Mouse (Mus musculus): ENCODE results near the gene Pmpca. TPM values are rescaled to one million over a fixed set of nuclear protein-coding genes. Genes with fewer than 3 reads are reported as not detected.

The Pmpca gene
- polyA plus RNA-seq, 1 experiment: 709 TPM

DNA sequence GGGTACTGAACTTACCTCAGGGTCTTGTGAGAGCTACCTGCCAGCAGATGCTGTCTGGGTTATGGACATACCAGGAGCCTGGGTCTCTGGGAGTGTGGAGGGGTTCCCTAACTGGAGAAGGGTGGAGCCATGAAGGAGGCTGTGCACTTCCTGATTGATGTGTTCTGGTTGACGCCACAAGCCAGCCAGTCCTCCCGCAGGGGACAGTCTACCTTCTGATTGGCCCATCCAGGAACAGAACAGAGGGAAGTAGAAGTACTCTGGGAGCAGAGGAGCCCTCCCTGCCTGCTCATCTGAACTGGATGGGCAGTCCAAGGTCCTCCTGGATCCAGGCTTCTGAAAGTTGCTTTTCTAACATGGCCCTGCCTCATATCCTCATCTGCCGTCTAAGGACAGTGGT, 28.4 kb upstream of the Pmpca start, which contains the start of gene Card9:
Gene Card9 (minus strand): TSS at position 147 of the 400 bp plus-strand sequence.
- TF ChIP-seq GATA1 (IDR thresholded peaks at IDR 0.05; ENCODE audit: low read length): no peak

DNA sequence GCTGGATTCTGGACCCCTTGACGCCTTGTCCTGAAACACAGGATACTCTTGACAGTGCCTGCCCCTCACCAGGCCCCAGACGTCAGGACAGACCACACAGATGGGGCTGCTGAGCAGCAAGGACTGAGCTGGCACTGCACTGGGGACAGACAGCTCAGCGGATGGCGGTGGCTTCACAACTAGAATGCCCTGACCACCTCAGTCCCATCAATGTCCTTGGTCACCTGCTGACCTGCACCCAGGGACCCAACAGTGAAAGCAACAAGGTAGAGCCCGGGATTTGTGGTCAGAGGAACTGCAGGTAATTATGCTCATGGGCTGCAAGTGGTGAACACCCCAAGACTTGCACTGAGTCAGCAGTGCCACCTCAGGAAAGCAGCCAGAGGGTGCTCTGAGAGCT, 26.1 kb upstream of the Pmpca start:
- TF ChIP-seq GATA1 (IDR thresholded peaks at IDR 0.05; ENCODE audit: low read length): no peak

DNA sequence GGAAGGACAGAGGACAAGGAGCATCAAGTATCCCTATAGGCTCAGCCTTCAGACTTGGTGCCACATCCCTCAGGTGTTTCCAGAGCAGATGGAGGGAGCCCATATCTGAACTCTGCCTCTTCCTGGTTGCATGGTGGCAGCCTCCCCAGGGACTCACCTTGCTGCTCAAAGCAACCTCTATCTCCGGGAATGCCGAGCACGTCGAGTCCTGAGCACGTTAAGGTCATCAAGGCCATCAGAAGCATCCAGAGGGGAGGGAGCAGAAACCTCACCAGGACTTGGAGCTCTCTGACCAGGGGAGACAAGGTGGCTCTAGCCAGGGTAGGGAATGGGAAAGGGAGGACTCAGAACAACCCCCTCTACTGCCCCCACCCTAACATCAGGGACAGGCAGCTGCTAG, 25.7 kb upstream of the Pmpca start:
- TF ChIP-seq GATA1 (IDR thresholded peaks at IDR 0.05; ENCODE audit: low read length): no peak

DNA sequence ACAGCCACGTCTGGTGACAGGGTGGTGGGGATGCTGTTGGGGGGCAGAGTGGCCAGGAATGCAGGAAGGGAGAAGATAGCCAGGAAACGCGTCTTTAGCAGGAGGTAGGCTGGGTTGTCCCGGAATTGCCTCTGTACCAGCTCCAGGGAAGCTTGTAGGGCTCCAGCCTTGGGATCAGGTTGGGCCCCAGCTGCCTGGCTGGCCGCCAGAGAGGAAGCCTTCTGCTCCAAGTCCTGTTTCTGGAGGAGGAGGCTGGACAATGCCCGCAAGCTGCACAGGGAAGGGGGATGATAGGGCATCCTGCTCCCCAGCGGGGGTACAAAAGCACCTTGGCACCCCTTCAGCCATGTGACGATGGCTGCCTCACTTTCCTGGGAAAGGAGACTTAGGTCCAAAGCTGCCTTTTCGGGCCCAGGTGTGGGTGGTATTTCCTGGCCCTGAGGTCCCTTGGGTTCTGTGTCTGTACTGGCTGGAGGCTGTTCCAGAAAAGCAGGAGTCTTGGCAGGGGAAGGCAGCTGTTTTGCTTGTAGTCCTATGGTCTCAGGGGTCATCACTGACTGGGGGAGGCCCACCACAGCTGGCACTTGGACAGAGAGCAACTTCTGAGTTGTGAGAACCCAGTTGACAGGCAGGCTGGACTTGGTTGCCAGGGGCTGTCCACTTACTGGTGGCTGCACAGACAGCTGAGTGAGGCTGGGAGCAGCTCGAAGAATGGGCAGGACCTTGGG, 24.2 kb upstream of the Pmpca start:
- no peak for TF ChIP-seq GATA1 (IDR thresholded peaks at IDR 0.05; ENCODE audit: low read length)

DNA sequence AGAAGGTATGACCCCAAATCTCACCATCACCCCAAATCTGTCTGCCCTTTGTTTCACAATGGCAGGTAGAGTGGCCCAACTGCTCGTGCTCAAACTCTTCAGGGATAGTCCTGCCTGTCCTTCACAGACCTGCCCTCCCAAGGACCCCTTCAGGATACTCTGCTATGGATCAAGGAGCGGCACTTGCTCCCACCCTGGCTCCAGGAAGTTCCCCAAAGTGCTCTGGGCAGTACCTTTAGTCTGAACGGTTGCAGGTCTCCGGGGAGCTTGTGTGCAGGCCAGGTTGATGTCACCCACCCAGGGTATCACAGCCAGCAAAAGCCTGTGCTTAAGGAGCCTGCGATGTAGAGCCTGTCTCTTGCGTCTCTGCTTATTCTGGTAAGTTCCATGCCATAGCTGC, 21.2 kb upstream of the Pmpca start:
- TF ChIP-seq GATA1 (IDR thresholded peaks at IDR 0.05; ENCODE audit: low read length): no peak

DNA sequence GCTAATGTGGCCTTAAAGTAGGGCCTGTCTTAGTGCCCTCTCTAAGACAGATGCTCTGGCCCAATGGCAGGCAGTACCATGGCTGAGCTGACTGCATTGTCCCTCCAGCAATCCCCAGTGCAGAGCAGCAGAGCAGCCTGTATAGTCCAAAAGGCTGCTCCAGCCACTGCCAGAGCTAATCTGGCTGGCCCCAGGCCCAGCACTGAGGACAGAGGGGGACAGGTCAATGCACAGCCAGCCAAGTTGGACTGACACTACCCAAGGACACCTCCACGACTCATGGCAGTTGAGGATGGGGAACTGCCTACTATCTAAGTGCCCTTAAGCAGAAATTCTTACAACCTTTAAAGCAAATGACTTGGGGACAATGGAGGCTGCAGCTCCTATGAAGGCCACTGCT, 20.6 kb upstream of the Pmpca start:
- TF ChIP-seq GATA1 (IDR thresholded peaks at IDR 0.05; ENCODE audit: low read length): no peak

DNA sequence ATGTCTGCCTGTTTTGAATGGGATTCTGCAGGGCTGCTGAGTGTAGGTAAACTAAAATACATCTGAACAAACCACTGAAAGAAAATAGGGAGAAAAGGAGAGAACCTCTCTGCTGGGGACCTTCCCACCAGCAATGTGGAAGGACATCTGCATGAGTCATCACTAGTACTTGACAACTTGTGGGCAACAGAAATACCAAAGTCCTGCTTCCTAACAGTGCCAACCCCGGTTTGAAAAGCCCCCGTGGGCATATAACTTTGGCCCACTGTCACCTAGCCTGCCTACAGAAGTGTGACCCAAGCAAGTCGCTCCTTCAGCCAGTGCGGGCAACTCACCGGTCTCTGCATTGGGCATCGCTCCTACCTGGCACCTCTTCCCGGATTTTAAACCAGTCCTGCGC, 16.7 kb upstream of the Pmpca start:
- no peak for TF ChIP-seq GATA1 (IDR thresholded peaks at IDR 0.05; ENCODE audit: low read length)

DNA sequence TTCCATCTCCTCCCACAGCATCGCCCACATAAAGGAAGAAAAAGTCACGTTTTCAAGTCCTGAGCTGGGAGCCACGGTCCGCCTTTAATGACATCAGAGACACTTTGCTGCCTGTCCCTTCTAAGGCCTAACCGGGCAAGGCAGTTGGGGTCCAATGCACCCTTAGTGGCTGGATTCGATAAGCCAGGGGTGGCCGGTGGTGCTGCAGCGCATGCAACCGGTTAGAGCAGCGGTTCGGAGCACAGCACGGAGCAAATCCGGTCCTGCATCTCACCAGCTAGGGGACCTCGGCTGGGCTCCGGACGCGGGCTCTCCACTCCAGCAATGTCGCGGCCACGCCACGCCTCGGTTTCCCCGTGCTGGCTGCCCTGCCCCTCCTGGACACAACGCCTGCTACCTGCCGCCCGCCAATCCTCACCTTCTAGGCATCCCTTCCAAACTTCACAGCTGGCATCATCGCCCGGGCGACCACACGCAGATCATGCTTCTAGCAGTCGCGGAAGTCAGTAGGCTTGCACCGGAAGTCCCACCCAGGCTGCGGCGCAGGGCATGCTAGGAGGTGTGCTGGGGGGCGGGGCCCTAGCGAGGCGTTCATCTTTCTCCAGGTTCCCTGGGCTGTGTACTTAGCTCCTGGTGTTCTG, 8.9 kb upstream of the Pmpca start, which contains the start of gene Snapc4:
Gene Snapc4 (minus strand): TSS at position 523 of the 641 bp plus-strand sequence.
- TF ChIP-seq GATA1 (IDR thresholded peaks at IDR 0.05; ENCODE audit: low read length): no peak

DNA sequence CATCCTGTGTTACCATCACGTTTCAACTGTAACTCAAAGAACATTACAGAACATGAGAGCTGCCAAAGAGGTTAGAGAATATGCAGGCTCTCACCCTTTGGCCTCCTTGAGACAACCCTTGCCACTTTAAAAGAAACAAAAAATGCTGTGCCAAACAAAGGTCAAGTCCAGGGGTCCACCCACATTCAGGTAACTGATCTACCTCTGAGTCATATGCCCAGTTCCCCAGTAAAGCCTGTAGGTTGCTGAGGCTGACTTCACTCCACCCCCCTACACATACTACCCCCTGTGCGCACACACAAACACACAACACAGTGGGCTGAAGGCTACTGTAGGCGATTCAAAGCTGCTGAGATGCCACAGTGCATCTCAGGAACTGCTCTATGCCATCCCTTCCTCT, 1.4 kb upstream of the Pmpca start:
- TF ChIP-seq GATA1 (IDR thresholded peaks at IDR 0.05; ENCODE audit: low read length): no peak

DNA sequence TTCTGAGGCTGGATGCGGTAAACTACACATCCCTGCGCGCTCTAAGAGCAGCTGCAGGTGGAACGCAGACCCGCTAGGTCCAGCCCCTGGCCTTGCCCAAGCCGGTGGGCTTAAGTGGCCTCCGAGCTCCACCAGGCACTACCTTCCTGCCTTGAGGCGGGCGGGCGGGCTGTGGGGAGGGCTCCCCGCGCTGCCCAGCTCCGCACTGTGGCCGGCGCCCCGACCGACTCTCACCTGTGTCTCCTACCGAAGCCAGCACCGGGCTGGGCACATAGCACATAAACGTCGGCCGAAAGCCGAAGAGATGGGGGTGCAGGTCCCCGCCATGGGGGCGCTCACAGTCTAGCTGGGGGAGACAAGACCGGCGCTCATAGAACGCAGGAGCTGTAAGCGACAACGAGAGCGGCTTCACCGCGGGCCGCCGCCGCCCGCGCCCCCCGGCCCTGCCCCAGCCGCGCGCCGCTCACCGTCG, 421 bp upstream of the Pmpca start:
- no peak for TF ChIP-seq GATA1 (IDR thresholded peaks at IDR 0.05; ENCODE audit: low read length)

DNA sequence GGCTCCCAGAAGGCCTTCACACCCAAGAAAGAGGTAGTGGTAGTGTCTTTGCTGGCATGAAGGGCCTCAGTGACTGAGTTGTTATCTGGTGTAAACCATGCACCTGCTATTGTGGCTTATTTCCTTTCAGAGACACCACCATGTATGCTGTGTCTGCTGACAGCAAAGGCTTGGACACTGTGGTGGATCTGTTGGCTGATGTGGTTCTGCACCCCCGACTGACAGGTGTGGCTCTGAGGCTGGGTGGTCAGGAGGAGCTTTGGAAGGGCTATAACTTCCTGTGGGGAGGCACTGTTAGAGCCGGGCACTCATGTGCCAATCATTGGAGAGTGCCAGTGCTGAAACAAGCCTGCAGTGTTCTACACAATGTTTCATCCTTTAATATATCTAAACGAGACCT, 1.8 kb downstream of the Pmpca start:
- no peak for TF ChIP-seq GATA1 (IDR thresholded peaks at IDR 0.05; ENCODE audit: low read length)

DNA sequence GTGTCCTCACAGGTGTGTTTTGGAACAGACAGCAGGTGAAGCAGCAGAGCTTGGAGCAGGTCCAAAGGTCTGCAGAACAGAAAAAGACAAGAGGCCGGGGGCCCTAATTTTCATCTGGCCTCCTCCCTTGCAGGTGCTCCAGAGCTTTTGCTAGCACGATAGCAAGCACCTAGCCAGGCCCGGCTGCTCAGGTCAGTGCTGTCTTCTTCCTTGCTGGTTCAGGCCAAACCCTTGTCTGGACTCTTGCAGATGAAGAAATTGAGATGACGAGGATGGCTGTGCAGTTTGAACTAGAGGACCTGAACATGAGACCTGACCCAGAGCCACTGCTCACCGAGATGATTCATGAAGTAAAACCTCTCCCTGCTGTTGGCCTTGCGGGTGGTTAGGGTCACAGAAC, 2.5 kb downstream of the Pmpca start:
- TF ChIP-seq GATA1 (IDR thresholded peaks at IDR 0.05; ENCODE audit: low read length): no peak

DNA sequence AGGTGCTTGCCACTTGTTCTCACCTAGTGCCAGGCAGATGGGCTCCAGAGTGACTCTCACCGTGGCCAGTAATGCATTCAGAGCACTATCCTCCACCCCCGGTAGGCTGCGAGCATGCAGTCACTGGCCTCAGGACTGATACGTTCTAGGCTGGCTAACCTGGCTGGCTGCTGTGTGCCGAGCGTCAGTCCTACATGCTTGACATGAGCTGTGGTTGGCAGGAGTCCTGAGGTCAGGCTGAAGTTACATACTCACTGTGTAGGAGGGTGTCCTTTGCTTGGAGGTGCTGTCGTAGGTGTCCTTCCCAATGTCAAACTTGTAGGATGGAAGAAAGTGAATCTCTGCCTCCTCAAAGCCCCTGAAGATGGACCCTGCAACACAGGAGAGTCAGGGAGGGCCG, 9.8 kb downstream of the Pmpca start:
- no peak for TF ChIP-seq GATA1 (IDR thresholded peaks at IDR 0.05; ENCODE audit: low read length)

DNA sequence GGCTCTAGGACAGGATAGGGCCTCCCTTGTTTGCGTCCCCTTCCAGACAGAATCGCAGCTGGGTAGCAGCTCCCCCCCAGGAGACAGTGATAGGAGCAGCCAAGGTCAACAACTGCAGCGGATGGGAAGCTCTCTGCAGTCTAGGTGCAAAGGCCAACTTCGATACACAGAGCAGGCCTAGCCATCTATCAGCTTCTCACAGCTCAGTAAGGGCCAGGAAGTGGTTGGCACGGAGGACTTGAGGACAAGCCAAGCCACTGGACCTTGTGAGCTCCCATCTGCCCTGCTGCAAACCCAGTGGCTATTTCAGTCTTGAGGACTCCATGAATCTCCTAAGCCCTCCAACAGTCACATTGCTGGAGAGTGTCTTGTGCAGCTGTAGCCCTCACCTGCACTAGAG, 10.5 kb downstream of the Pmpca start:
- TF ChIP-seq GATA1 (IDR thresholded peaks at IDR 0.05; ENCODE audit: low read length): no peak

DNA sequence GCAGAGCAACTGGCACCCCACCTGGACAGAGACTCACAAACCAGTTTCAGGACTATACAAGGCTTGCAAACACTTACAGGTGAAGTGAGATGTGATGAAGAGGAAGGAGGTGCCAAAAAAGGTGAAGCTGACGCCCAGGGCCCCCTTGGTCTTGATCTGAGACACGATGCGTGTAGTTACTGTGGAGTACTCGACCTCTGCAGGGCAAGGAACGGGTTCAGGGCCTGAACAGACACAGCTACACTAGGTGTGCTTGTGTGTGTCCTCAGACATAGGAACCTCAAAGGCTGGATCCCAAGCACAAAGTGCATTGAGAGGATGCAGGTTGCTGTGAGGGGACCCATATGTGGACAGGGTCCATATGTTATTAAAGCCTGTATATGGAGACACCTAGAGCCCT, 11.2 kb downstream of the Pmpca start:
- TF ChIP-seq GATA1 (IDR thresholded peaks at IDR 0.05; ENCODE audit: low read length): no peak

DNA sequence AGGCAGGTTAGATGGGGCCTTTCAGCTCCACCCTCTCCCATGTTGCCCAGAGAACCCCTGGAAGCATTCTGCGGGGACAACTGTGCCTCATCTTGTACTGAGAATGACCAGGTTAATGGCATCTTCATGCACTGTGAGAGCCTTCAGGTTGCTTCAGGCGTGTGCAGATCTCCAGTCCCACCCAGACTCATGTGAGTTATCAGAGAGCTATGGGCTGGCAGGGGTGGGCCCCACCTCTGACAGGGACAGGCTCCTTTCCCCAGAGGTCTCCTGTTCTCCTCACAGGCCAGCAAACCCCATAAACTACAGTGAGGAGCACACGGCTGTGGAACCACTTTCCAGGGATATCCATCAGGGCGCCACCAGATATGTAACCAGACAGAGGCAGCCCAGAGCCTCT, 11.9 kb downstream of the Pmpca start:
- TF ChIP-seq GATA1 (IDR thresholded peaks at IDR 0.05; ENCODE audit: low read length): no peak

DNA sequence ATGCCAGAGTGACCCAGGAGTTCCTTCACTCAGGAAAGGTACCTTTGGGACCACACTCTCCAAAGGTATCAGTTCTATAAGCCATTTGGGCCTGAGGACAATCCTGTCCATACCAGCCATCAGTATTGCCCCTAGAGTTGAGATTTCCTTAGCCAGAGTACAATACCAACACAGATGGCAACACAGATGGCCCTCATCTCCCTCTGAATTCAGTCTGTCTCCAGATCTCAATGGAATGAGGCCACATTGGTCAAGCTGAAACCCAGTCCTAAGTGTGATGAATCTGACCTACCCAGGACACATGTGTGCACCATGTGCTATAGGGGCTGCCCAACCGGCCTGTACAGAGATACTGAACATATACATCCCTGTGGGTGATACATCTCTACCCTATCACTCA, 13.1 kb downstream of the Pmpca start:
- TF ChIP-seq GATA1 (IDR thresholded peaks at IDR 0.05; ENCODE audit: low read length): no peak
